Mouse (Mus musculus): ENCODE data around the gene Tmco3.
"Not testable (repeated sequence)": the region's sequence is repeated elsewhere in the genome, so short reads cannot be mapped to it uniquely, and the experiment has no call there.

The Tmco3 gene

DNA sequence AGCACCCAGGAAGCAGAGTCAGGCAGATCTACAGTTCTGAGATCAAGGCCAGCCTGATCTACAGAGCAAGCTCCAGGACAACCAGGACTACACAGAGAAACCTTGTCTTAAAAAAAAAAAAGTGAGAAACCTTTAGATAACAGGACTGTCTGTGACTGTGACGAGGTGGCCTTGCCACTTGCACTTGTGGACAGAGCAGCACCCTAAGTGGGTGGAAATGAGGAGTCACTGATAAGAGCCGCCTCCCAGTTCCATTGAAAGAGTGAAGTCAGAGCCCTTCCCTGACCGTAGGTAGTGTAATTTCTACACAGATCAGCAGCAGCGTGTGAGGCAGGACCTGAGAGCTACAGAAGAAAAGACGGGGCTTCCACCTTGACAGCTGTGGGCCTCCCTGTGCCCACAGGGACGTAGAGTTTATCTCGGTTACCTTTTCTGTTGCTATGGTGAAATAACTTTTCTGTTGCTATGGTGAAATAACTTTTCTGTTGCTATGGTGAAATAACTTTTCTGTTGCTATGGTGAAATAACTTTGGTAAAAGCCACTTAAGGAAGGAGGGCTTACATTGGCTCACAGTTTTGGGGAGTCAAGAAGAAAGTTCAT is 18.4 kb downstream of the Tmco3 start:
- DNase-seq (ENCODE audit: low spot score in 2 of 2): no peak

DNA sequence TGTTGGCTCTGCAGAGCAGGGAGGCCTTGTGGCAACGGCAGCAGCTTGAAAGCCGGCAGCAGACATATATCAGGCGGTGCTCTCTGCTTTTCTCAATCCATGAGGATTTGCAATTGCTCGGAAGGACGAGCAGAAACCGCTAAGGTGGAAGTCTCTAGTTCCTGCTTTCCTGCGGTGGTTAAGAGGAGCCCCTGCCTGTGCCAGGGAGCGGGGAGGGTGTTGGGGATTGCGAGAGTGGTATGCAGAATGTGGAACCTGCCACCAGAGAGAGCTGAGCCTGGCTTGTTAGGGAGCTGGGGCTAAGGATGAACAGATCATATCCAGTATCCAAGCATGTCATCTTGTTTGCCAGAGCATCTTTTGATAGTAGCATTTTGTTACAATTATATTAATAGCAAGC is 18.9 kb downstream of the Tmco3 start:
- no peak for DNase-seq (ENCODE audit: low spot score in 2 of 2)

DNA sequence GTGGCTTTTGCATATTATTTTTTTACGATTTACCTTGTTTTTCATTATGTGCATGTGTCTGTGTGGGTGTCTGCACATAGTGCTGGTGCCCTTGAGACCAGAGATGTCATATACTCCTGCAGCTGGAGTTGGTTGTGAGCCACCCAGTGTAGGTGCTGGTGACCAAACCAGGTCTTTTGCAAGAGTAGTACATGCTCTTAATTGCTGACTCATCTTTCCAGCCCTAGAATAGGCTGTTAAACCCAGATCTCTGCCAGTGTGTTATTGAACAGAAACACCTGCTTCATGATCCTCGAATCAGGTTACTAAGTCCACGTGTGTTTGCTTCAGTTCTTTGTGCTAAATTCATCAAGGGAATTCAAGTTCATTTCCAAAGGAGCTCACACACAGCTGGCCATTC is 26.9 kb downstream of the Tmco3 start:
- no peak for DNase-seq (ENCODE audit: low spot score in 2 of 2)

DNA sequence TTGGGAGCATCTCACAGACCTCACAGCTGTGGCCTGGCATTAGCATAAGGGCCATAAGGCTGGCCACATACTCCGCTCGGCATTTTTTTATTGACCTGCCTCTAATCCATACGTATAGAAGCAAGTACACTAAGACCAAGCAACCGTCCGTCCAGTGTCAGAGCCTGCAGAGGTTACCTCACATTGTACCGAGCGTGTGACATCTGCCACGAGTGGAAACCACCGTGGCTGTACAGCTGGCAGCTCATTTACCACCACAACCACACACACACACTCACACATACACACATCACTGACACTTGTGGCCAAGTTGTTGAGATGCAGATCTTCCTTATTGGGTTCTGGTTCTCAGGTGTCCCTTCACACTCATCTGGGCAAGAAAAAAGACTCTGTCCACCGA is 28.7 kb downstream of the Tmco3 start:
- peak; percentile 51 to 77 for DNase-seq (ENCODE audit: low spot score in 2 of 2)

DNA sequence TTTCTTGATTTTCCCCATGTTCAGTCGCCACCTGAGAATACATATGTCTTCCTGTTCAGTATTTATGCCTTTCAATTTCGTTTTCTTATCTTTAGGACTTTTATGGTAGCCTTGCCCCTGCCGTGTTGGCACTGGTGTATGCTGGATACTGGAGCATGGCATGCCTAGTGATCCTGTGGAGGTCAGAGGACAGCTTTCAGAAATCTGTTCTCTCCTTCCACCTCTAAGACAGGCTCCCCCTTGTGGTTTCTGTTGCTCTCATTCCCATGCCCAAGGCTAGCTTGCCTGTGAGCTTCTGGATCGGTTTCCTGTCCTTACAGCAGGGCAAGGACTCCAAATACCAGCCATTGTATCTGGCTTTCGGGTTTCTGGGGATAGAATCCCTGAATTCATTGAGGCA is 38.6 kb downstream of the Tmco3 start:
- DNase-seq (ENCODE audit: low spot score in 2 of 2): no peak

DNA sequence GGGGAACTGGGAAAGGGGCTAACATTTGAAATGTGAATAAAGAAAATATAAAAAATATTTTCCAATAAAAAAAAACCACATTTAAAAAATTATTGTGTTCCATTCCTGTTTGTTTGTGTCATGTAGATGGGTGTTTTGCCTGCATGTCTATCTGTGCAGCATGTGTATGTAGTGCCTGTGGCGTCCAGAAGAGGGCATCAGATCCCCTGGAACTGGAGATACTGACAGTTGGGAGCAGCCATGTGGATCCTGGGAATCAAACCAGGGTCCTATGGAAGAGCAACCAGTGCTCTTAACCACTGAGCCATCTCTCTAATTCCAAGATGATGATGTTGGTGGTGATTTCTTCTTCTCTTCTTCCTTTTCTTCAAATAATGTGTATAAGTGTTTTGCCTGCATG is 46.7 kb downstream of the Tmco3 start:
- DNase-seq (ENCODE audit: low spot score in 2 of 2): no peak

DNA sequence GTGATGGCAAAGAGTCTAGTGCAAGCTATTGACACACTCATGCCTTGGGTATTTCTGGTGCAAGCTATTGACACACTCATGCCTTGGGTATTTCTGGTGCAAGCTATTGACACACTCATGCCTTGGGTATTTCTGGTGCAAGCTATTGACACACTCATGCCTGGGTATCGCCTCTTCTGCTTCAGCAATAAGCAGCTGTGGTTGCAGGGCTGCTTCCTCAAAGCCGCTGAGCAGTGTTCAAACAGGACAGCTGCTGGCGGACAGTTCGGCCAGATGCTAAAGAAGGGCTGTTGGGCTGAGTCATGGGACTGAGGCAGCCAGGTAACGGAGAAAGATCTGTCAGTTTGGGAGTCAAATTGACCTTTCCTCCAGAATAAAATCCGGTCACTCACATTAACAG is 49.3 kb downstream of the Tmco3 start:
- DNase-seq (ENCODE audit: low spot score in 2 of 2): not testable (repeated sequence)

DNA sequence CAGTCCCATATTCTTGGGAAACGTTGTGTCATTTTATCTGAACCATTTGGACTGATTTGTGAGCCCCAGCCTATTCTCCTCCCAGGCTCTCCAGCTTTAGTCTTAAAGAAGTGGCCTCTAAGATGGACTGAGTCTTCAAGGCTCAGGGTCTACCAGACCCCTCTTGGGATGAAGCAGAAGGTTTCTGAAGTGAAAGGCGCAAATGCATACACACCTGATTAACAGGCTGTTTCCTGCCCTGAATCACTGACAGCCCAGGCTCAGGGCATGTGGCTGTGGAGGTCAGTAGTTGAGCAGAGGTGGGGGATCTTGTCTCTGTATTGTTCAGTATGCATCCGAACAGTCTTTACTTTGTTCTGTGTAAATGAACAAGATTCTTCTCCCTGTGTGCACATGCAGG is 49.7 kb downstream of the Tmco3 start:
- no peak for DNase-seq (ENCODE audit: low spot score in 2 of 2)

DNA sequence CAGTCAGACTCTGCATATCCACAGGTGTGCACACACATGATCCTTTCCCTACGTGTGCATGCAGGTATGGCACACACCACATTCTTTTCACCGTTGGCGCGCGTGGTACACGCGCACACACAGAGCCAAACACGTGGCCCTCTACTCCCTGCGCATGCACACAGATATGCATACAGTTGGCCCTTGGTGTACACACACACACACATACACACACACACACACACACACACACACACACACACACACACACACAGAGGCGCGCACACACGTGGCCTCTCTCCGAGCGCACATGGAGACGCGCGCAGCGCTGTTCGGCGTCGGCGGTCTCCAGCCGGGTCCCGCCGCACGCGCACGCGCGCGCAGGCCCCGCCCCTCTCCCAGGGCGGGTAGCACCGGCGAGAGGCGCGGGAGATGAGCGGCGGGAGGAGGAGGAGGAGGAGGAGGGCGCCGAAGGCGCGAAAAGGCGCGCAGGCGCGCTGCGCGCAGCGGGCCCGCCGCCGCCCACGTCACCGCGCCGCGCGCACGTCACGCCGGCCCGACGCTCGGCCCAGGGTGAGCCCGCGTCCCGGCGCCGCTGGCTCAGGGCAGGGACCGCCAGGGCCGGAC is 50.4 kb downstream of the Tmco3 start, which contains the start of gene Tfdp1:
Gene Tfdp1 (plus strand): TSS at position 497 of the 606 bp plus-strand sequence.
- DNase-seq (ENCODE audit: low spot score in 2 of 2): peak; percentile 34 to 58

DNA sequence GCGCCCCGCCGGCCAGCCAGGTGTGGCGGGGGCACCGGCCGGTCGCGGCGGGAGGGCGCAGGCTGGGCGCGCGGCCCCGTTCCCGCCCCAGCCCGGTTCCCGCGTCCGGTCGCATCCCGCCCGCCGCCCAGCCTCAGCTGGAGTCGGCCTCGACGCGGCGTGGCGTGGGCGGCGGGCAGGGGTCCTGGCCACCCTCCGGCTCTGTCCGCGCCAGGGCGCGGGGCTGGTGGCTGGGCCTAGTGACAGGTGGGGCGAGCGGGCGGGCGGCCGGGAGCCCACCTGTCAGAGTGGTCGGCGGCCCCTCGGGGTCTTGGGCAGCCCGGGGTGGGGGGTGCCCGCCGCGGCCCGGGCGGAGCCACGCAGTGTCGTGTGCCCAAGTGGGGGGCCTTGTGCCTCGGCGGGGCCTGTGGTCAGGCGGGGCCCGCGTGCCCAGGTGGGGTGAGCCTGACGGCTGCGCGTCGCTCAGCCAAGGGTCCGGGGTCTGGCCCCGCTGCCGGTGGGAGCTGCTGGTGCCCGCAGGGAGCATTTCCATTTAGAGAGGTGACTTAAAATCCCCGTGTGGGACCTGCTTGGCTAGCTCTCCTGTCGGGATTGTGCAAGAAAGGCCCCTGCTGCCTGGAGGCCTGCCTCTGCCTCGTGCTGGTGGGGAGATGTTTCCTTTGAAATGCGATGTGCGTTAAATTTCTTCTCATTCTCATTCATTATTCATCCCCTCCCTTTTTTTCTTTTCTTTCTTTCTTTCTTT is 51.1 kb downstream of the Tmco3 start:
- DNase-seq (ENCODE audit: low spot score in 2 of 2): no peak

DNA sequence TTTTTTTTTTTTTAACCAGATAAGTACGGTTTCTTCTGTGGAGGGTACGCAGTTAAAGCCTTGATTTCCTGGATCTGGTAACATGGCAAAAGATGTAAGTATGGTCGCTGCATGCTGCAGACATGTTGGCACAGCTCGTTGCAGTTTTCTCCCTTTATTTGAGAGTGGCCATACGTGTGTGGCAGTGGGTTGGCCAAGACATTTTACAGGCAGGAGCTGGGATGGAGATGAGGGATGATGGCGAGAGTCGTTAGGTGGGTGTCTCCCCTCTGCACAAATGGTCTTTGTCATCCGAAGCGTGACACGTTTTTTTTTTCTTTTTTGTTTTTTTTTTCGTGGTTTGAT is 51.6 kb downstream of the Tmco3 start:
- no peak for DNase-seq (ENCODE audit: low spot score in 2 of 2)

DNA sequence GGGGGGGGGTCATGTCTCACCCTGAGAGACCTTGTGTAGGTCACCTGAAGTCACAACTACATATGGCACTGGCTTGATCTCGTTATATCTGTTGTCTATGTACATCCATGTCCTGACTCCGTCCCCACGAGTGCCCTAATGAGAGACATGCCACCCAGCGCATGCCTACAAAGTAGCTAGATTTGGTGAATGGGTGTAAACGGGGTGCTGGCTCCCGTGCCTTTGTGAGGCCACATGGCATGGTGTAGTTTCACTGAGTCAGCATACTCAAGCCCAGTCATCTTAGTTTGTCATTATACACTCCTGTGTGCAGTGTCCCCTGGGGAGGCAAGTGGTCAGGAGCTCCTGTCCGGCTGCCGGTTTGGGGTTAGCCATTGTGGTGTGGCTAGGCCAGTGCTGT is 52.7 kb downstream of the Tmco3 start:
- DNase-seq (ENCODE audit: low spot score in 2 of 2): no peak

DNA sequence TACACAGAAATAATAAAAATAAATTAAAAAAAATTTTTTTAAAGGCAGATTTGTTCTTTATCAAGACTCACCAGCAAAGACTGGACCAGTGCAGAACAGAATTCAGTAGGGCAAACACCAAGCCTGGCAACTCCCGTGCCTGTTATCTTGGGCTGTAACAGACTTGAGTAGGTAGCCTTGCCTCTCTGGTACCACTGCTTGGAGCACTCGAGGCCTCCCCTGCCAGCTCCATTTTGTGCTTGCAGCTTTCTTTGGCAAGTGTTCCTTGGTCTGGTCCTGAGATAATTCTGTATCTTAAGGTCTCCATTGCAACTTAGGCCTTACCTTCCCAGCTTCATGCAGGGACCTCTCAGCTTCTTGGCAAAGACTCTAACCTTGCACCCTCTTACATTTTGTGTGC is 54.4 kb downstream of the Tmco3 start:
- no peak for DNase-seq (ENCODE audit: low spot score in 2 of 2)

DNA sequence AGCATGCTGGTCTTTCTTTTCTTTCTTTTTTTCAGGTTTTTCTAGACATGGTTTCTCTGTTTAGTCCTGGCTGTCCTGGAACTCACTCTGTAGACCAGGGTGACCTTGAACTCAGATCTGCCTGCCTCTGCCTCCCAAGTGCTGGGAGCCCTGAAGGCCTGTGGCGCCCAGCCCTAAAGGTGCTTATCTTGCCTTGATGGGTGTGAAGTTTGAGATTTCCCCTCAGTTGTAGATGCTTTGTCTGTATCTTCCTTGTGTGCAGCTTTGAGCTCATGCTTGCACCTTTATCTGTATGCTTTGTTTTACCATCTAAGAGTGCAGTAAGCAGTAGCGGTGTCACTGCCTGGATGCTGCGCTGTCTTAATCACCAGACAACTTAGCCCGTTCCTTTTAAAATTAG is 55.1 kb downstream of the Tmco3 start:
- no peak for DNase-seq (ENCODE audit: low spot score in 2 of 2)

DNA sequence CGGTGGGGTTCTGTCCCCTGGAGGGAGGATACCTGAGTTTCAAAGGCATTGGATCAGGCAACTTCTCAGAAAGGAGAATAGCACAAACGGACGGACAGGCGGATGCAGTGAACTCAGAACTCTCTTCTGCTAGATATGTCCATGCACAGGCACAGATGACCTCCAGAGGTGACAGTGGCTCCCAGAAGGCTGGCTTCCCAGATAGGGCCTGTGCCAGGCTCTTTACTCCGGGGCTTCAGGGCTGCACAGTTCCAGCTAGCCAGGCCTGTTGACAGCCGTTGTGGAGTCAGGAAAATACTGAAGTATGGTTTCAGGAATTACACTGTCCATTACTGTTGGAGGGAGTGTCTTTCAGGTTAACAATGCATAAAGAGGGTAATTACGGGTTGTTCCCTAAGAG is 62.1 kb downstream of the Tmco3 start:
- no peak for DNase-seq (ENCODE audit: low spot score in 2 of 2)

DNA sequence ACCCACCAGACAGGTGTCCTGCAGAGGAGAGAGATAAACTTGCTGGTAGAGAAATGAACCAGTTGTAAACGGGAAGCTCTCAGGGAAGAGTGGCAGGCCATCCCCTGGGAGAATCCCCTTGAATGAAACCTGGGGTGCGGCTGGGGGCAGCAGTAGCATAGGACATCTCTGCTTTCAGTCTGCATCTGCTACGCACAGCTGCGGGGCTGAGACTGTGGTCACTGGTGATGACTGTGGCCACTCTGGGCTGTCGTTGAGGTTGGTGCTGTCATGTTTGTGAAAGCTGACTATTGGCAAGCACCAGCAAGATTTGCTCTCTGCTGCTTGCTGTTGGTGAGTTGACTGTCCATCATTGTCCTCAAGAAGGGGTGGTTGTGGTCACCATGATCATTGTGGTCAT is 63.6 kb downstream of the Tmco3 start:
- no peak for DNase-seq (ENCODE audit: low spot score in 2 of 2)

DNA sequence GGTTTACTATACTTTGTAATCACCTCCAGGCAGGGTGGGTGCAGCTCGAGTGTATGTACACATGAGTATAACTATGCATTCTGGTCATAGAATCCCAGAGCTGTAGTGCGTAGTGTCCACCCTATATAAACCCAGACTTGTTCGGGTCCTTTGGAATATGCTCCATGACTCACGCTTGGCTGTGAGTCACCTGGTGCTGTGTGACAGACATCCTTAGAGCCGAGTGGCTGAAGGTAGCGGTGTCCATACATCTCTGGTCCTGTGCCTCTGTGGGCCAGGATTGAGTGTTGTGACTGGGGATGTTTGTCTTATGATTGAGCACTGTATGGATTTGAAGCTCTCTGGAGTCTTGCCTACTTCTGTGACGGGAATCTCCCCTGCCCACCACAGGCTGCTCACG is 64.6 kb downstream of the Tmco3 start:
- no peak for DNase-seq (ENCODE audit: low spot score in 2 of 2)

DNA sequence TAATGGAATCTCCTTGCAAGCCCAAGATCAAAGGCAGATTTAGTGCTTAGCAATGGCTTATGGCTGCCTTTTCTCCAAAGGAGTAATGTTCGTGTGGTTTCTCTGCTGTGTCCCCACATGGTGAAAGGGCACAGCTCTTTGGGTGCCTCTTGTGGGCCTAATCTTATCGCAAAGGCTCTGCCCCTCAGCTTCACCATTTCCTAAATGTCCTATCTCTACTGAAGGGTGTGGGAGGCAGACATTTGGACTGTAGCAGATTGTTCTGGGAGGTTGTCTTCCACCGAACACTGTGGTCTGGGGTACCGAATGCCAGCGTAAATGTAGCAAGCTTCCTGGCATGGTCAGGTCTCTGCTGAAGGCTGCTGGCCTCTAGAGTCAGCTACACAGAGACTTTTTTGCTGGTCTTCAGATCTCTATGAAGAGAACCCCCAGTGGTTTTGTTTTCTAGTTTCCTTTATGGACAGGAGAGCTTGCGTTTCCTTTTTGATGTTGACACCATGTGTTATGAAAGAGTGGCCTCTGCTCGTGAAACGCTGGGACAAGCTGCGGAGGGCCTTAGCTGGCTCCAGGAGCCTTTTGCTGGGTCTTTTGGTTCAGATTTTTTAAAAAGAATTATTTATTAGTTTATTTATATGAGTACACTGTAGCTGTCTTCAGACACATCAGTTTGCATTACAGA is 65.3 kb downstream of the Tmco3 start:
- no peak for DNase-seq (ENCODE audit: low spot score in 2 of 2)

DNA sequence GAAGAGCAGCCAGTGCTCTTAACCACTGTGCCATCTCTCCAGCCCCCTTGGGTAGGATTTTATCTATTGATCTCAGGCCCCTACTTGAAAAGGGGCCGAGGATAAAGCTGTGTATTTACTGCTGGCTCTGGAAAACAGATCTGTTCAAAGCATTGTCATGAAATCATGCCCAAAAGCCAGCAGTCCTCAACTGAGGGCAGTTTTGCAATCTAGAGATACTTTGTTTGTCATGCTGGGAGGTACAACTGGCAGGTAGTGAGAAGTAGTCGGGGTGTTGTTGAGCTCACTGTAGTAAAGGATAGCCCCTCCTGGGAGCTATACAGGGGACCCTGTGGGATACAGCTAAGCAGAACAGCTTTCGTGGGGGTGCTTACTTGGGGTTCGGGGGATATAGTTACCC is 65.9 kb downstream of the Tmco3 start:
- no peak for DNase-seq (ENCODE audit: low spot score in 2 of 2)

DNA sequence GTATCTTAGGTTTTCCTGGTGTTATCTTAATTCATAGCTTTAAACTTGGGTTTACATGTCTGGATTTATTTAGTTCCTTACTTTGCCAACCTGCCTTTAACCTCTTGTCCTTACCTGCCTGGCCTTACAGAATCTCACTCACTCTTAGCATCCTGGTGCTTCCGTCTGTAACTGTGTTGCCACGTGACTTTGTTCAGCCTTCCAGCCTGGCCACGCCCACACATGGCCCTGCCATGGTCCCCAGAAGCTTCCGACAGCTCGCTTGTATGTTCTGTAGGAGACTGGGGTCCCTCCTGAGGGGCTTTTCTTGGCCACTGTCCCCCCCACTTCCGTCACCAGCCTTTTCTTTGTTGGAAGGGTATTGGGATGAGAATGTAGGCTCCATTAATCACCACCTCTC is 68.2 kb downstream of the Tmco3 start:
- no peak for DNase-seq (ENCODE audit: low spot score in 2 of 2)

DNA sequence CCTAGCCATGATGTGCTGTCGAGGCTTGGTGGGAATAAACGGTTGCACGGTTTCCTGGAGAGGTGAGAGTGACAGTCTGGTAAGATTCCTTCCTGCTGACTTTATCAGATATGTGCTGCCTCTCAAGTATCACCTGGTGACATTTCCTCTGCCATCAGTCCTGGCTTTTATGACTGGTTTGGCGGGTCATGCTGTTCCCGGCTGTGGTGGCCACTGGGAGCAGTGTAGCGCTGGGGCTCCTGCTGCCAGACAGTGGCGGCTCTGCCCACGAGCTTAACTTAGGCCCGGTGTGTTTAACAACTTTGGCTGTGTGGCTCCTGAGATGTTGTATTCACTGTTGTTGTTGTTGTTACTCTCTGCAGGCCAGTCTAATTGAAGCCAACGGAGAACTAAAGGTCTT is 68.7 kb downstream of the Tmco3 start:
- DNase-seq (ENCODE audit: low spot score in 2 of 2): no peak

DNA sequence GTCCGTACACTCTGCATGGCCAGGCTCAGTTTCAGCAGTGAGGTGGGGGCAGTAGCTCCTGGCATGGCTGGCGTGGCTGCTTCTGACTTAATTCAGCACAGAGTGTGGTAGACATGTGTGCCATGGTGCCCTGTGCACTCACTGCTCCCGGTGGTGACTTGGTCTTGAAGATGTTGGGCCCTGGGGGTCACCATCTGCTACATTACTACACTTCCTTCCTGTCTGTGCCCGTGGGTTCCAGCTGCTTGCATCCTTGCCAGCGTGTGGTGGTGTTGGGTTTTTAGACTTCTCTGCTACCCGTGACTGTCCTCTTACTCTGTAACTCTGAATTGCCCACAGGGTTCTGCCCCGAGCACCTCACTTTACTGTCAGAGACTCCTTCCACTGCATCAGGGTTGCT is 72.2 kb downstream of the Tmco3 start:
- DNase-seq (ENCODE audit: low spot score in 2 of 2): no peak

DNA sequence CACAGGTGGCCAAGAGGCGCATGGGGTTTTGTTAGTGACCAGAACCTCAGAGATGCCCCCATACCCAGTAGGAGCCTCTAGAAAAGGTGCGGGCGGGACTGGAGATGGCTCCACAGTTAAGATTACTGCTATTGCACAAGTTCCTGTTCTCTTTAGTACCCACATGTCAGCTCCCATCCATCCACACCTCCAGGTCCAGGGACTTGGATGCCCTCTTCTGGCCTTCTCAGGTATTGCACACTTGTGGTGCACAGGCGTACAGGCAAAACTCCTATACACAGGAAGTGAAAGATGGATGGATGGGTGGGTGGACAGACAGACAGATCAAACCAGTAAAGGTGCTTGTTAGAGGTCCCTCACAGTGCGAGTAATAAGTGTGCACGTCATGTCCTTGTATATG is 73.9 kb downstream of the Tmco3 start:
- no peak for DNase-seq (ENCODE audit: low spot score in 2 of 2)

Measured in natural killer cell, adult 2 months (primary cell).